Mouse (Mus musculus): ENCODE measurements at regions not wholly inside any gene's neighbourhood (a gene's known extent, or its start where the extent isn't known, plus 50 kb on each side); places are given as distances from the start of the nearest gene placed in this dataset.

DNA sequence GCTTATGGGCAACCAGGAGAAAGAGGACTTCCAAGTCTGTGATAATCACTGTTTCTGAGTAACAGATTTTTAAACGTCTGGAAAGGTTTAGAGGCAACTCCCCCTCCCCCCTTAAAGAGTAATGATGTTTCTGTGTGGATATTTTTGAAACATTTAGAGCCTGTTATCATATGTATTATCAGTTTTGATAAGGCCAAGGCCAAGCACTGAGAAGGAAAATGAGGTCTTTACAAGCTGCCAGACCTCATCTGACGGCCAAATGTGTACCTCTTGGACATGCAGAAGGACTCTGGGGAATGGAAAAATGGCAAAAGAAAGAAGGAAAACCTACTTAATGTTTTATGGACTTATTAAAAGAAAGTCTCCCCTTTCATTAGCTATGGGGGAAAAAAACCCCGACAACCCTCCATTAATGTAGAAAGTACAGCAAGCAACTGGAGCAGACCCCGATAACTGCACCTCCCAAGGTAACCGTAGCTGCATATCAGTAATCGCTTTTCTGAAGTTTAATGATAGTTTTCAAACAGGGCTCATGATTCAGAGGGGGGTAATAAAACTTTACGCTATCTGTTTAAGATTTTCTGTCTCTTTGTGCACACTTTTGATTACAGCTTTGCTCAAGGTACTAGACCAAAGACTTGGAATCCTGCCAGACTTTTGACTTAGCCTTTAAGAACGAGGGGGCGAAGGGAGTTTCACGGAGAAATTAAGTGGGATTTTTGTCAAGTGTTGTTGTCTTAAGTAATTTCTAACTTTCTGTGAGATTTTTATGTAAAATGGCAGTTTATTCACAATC is 469.9 kb upstream of the Tenm3 start:
- TF ChIP-seq POLR2A (IDR thresholded peaks at IDR 0.05; ENCODE audit: extremely low read depth, insufficient read depth, low read length) (no peak), CTCF (IDR thresholded peaks at IDR 0.05; ENCODE audit: extremely low read depth, insufficient read depth, low read length) (no peak)
